Mouse (Mus musculus) right cerebral cortex, adult 18-20 months (tissue): ENCODE measurements at regions not wholly inside any gene's neighbourhood (a gene's known extent, or its start where the extent isn't known, plus 50 kb on each side); places are given as distances from the start of the nearest gene placed in this dataset.

Experiments
- DNase-seq: peaks from one replicate; pipeline ENCODE4 v3.0.0; 2022; ENCODE audit warnings: mixed read lengths

GRCm38 (mm10) chr7:59178326-59178725 is 50.2 kb upstream of the Ube3a start:
- DNase-seq: peak; percentile 62
